Mouse (Mus musculus) hindbrain, embryonic 15.5 days (tissue): Measurements from ENCODE around the gene Arid5b. TPM values are rescaled to one million over a fixed set of nuclear protein-coding genes. Genes with fewer than 3 reads are reported as not detected.

ENCODE experiments used
- ATAC-seq: fragments of 200-750 bp; cut with Nextera tagmentation; 2 replicates; pipeline ENCODE4 v1.8.0; 2017; ENCODE audit warnings: low read depth, moderate number of reproducible peaks, moderate TSS enrichment; ENCODE audit not compliant: low FRiP score
- H3K27ac ChIP-seq: fragments of 300-500 bp; sonication (generic); replicated peaks from 2 replicates; pipeline ENCODE4 v1.5.1; 2015; ENCODE audit warnings: mild to moderate bottlenecking, inconsistent platforms
- H3K27me3 ChIP-seq: fragments of 300-500 bp; sonication (generic); 2 replicates; pipeline ENCODE4 v1.6.1; 2015; ENCODE audit warnings: control low read depth, inconsistent platforms
- H3K36me3 ChIP-seq: fragments of 300-500 bp; sonication (generic); 2 replicates; pipeline ENCODE4 v1.6.1; 2015; ENCODE audit warnings: control low read depth, inconsistent platforms
- H3K4me1 ChIP-seq: fragments of 300-500 bp; sonication (generic); replicated peaks from 2 replicates; pipeline ENCODE4 v1.6.1; 2015; ENCODE audit warnings: control low read depth, inconsistent platforms
- H3K4me2 ChIP-seq: fragments of 300-500 bp; sonication (generic); 2 replicates; pipeline ENCODE4 v1.6.1; 2015; ENCODE audit warnings: moderate library complexity, mild to moderate bottlenecking, inconsistent platforms
- H3K4me3 ChIP-seq: fragments of 300-500 bp; sonication (generic); 2 replicates; pipeline ENCODE4 v1.5.1; 2015; ENCODE audit warnings: mild to moderate bottlenecking, inconsistent platforms
- H3K9ac ChIP-seq: fragments of 300-500 bp; sonication (generic); 2 replicates; pipeline ENCODE4 v1.6.1; 2015; ENCODE audit warnings: inconsistent platforms
- H3K9me3 ChIP-seq: fragments of 300-500 bp; sonication (generic); 2 replicates; pipeline ENCODE4 v1.6.1; 2016; ENCODE audit warnings: control low read depth, inconsistent platforms
- WGBS: fragments of 180-500 bp; shearing (Covaris S2); methylation state at CpG from one replicate; pipeline ENCODE4 v1.1.7; 2015; 5-methylcytosine and 5-hydroxymethylcytosine counted together
- polyA plus RNA-seq: library from polyadenylated mRNA; unstranded; fragments of >200 nt; fragmentation: Nextera tagmentation; extraction: Ambion mirVana; gene quantifications from 2 replicates; pipeline ENCODE4 v1.2.1, GENCODE M21; 2015

Gene Arid5b
- polyA plus RNA-seq, 1 experiment from 2014 or later, result 17.4 TPM

DNA sequence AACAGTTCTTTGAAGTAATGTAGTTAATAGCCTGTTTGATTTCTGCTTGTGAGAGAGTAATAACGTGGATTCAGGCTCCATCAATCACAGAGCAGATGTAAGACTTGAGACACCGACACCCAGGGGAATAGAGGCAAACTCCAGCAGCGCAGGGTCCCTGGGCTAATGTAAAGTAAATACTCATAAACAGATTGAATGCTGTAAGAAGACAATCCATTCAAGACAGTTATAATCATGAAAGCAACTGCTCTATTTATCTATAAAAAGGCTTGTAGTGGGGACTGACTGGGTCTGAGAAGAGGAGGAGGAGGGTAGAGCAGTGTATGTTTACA lies 3.2 kb upstream of the Arid5b start:
- 27% methylated on average over 3 of the region's 3 CpGs for WGBS
- Histone ChIP-seq H3K4me1 (peaks cover 30% of the 10 kb centered on the region), H3K9me3 (no peaks in the 10 kb centered on the region), H3K9ac (no peak overlapping the region), H3K27ac (peak overlapping the region; percentile 14; the same call in 1 of the 2 replicates), H3K27me3 (no peaks in the 10 kb centered on the region), H3K36me3 (no peaks in the 10 kb centered on the region), H3K4me3 (no peak overlapping the region), H3K4me2 (peak overlapping the region; percentile 69; the same call in 1 of the 2 replicates)
- ATAC-seq, result no peak; the same call in 1 of the 2 replicates

DNA sequence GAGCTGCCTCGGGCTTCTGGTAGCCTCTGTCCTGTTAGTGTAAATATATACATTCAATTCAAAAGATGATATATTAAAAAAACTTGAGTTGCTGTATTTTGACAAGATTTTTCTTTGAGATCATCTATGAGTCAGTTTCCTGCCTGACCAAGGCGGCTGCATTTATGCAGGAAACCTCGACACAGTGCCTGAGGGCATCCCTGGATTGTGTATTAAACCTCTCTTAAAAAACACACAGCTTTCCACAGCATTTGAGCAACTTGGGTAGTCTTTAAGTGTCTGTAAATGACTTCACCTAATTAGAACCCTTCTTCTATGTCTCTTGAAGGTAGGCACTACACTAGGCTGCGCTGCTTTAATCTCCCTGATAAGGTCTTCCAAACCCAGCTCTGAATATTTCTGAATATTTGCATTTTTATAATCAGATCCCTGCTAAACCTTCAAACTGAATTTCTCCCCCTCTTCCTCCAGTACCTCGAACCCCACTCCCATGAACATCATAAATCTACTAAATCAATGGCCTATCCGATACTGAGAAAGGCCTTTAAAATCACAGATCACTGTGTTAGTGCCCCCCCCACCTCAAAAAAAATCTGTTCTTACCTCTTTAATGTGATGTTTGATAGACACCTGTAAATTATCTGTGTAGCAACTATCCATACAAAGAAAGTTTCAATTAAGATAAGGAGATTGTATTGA lies 2.7 kb upstream of the Arid5b start:
- Histone ChIP-seq H3K27ac (no peak overlapping the region; the same call in 1 of the 2 replicates), H3K27me3 (no peaks in the 10 kb centered on the region), H3K9ac (no peak overlapping the region), H3K9me3 (no peaks in the 10 kb centered on the region), H3K4me1 (peaks cover 33% of the 10 kb centered on the region), H3K36me3 (no peaks in the 10 kb centered on the region), H3K4me3 (no peak overlapping the region), H3K4me2 (peak overlapping the region; percentile 9; the same call in 1 of the 2 replicates)
- no peak for ATAC-seq
- 43% methylated on average over 6 of the region's 6 CpGs for whole genome bisulfite sequencing

DNA sequence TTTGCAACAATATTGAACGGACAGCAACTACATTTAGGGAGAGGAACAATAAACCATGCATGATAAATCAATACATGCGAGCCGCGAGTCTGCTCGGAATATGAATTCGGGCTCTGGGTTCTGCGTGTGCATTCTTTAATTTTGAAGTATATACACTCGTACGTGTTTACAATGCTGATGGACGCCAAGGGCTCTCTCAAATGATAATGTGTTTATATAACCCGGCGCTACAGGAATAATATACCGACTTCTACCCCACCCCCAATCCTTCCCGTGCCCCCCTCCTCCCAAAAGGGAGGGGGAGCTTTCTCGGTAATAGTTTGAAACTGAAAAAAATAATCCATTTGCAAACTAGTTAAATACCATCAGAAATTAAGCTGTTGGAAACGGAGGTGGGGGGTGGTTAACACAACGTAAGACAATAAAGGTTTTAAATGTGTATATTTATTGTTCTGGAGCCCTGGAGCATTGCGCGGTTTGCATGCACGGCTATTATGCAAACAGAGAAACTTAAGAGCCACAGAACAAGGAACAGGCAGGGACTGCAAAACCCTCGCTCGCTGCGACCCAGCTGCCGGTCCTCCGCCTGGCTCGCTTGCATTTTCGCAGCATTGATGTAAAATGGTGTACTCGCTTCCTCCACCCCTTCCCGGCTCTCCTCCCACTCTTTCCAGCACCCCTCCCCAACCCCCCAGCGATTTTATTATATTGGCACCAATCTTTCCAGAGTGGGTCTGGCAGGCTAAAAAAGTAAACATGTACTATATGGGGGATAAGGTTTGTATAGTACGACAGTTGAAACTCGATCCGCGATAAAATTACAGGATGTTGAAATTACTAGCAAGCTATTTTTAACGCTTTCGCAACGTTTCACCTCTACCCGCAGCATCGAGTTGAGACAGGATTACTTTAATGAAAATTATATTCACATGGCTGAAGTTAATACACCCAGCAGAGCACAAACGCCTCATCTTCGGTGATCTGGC lies 1.3 kb upstream of the Arid5b start:
- ATAC-seq, result no peak

GRCm38 (mm10) chr10:68277671-68278151 lies 829 bp downstream of the Arid5b start:
- under 1% methylated on average over 15 of the region's 15 CpGs for WGBS
- peaks cover 42% of the 10 kb centered on the region for H3K4me1 ChIP-seq
- peak overlapping the region; percentile 59 for H3K4me3 ChIP-seq
- H3K36me3 ChIP-seq, result no peaks in the 10 kb centered on the region
- H3K27ac ChIP-seq, result peak overlapping the region; percentile 93
- no peaks in the 10 kb centered on the region for H3K9me3 ChIP-seq
- H3K4me2 ChIP-seq, result peak overlapping the region; percentile 81
- no peaks in the 10 kb centered on the region for H3K27me3 ChIP-seq
- ATAC-seq, result no peak
- peak overlapping the region; percentile 53 for H3K9ac ChIP-seq

More for the DNA sequence above, 1.3 kb upstream of the Arid5b start:
- Histone ChIP-seq H3K9ac (peak overlapping the region; percentile 53), H3K4me3 (peak overlapping the region; percentile 59), H3K36me3 (no peaks in the 10 kb centered on the region), H3K27me3 (no peaks in the 10 kb centered on the region), H3K4me1 (peaks cover 47% of the 10 kb centered on the region), H3K4me2 (peak overlapping the region; percentile 81), H3K9me3 (no peaks in the 10 kb centered on the region), H3K27ac (peak overlapping the region; percentile 93)
- under 1% methylated on average over 41 of the region's 41 CpGs for WGBS

DNA sequence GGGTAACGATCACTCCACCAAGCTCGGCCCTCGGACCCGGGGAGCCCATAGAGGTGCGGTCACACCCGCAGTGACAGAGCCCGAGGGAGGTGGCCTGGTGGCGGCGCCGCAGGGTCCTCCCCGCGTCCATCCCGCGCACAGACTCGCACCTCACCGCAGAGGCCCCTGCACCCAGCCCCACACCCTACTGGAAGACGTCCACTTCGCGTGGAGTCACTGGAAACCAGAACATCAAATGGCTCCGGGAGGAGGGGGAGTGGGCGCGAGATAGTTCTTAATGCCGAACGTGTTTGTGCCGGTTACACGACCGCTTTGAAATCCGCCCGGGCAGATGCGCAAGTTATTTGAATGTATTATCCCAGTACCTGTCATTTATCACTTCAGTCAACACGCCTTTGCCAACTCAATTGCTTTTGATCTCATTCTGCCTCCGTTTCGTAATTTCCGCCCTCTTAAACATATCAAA lies 1.5 kb downstream of the Arid5b start:
- Histone ChIP-seq H3K36me3 (no peaks in the 10 kb centered on the region), H3K4me3 (peak overlapping the region; percentile 59), H3K4me2 (peak overlapping the region; percentile 81), H3K27ac (peak overlapping the region; percentile 93), H3K27me3 (no peaks in the 10 kb centered on the region), H3K4me1 (peaks cover 35% of the 10 kb centered on the region), H3K9me3 (no peaks in the 10 kb centered on the region), H3K9ac (peak overlapping the region; percentile 53)
- under 1% methylated on average over 34 of the region's 34 CpGs for WGBS
- ATAC-seq, result peak; percentile 70

DNA sequence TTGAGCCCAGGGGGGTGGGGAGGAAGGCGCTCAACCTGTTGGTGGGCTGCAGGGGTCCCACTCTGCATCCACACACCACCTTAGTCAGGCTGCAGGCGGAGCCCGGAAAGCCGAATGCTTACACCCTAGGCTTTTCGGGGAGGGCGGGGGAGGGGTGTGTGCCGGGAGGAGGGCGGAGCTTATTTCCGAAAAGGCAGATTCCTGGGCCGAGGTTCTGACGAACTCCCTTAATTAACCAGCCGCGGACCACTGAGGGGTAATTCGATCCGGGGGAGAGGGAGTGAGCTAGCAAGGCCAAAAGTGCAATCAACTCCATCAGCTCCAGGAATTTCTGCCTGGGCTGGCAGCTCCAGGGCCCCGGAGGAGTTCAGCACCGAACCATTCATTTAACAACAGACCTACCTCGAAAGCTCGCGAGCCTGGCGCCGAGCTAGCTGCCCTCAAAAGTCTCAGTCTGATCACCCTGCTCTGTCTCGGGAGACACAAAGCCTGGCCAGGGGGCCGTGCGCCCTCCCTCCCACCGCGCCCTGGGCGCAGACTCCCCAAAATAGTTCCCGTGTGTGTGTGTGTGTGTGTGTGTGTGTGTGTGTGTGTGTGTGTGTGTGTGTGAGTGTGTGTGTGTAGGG lies 2.1 kb downstream of the Arid5b start:
- H3K27ac ChIP-seq, result peak overlapping the region; percentile 93
- H3K36me3 ChIP-seq, result no peaks in the 10 kb centered on the region
- H3K4me3 ChIP-seq, result peak overlapping the region; percentile 59
- WGBS, result under 1% methylated on average over 29 of the region's 29 CpGs
- peak overlapping the region; percentile 81 for H3K4me2 ChIP-seq
- peaks cover 31% of the 10 kb centered on the region for H3K4me1 ChIP-seq
- no peaks in the 10 kb centered on the region for H3K9me3 ChIP-seq
- H3K27me3 ChIP-seq, result no peaks in the 10 kb centered on the region
- ATAC-seq, result peak; percentile 76
- peak overlapping the region; percentile 53 for H3K9ac ChIP-seq

- Histone ChIP-seq H3K27me3 (no peaks in the 10 kb centered on the region), H3K4me2 (peak overlapping the region; percentile 81), H3K4me3 (peak overlapping the region; percentile 59), H3K4me1 (peaks cover 20% of the 10 kb centered on the region), H3K27ac (peak overlapping the region; percentile 93), H3K36me3 (no peaks in the 10 kb centered on the region), H3K9ac (no peak overlapping the region; the same call in 1 of the 2 replicates), H3K9me3 (no peaks in the 10 kb centered on the region)
- 19% methylated on average over 18 of the region's 18 CpGs for WGBS
- ATAC-seq, result no peak
Measured at GRCm38 (mm10) chr10:68274900-68275760, 3.4 kb downstream of the Arid5b start.

- no peak overlapping the region for H3K4me2 ChIP-seq
- ATAC-seq, result no peak
- H3K9me3 ChIP-seq, result no peaks in the 10 kb centered on the region
- H3K4me1 ChIP-seq, result peaks cover 11% of the 10 kb centered on the region
- WGBS, result 74% methylated on average over 10 of the region's 10 CpGs
- no peak overlapping the region for H3K27ac ChIP-seq
- H3K27me3 ChIP-seq, result no peaks in the 10 kb centered on the region
- H3K9ac ChIP-seq, result no peak overlapping the region
- H3K4me3 ChIP-seq, result no peak overlapping the region
- H3K36me3 ChIP-seq, result 0 out of 2 replicates have a peak, but pooled peaks cover 3% of the 10 kb centered on the region
Measured at GRCm38 (mm10) chr10:68269789-68270188, 8.8 kb downstream of the Arid5b start.

DNA sequence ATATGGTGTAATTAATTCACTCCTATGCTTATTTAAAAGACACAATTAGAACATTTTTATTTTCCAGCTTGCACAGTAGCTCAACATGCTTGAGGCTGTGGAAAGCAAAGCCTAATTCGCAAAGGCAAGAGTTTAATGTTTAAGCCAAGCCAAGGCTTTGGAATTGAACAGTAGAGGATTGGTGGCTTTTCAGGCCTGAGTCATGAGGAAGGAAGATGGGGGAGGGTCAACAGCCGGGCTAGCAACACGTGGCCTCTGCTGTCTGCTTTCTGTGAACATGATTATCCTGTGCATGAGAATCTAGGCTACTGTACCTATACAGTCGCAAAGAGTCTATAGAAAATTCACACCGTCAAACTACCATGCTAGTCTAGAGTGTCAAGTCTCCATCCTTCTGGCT lies 9.9 kb downstream of the Arid5b start:
- H3K9me3 ChIP-seq, result no peaks in the 10 kb centered on the region
- H3K4me2 ChIP-seq, result no peak overlapping the region
- no peak overlapping the region for H3K9ac ChIP-seq
- H3K4me1 ChIP-seq, result peaks cover 9% of the 10 kb centered on the region; the same call in 1 of the 2 replicates
- H3K4me3 ChIP-seq, result no peak overlapping the region
- H3K27ac ChIP-seq, result no peak overlapping the region; the same call in 1 of the 2 replicates
- no peaks in the 10 kb centered on the region for H3K27me3 ChIP-seq
- no peak for ATAC-seq
- 60% methylated on average over 5 of the region's 5 CpGs for WGBS
- 0 out of 2 replicates have a peak, but pooled peaks cover 3% of the 10 kb centered on the region for H3K36me3 ChIP-seq

DNA sequence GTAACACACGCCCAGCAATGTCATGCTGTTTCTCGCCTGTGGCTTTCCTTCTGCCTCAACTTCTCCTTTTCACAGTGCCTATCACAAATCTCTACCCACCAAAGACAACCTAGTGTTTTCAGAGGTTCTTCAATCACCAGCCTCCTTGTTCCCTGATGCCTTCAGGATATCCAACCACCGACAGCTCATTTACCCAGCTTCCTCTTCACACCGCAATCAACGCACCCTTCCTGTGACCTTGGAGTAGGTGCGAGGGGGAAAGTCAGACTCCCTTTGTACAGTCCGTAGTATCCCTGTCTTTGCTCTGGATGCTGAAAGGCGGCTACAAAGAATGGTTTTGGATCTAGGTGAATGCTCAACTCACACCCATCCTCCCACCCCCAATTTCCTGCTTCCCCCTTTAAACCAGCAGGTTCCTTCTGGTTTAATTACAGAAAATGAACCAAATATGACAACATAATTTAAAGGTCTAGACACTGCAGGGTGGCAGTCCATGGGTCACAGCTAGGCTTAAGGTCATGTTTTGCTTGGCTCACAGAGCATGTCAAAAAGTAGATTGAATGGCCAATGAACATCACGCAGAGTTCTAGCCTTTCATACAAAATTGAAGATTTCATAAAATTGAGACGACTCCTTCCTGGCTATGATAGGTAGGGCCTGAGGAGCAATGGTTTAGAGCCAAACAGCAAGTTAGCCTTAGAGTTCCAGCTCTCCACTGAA lies 14.4 kb downstream of the Arid5b start:
- ATAC-seq, result no peak
- Histone ChIP-seq H3K27ac (no peak overlapping the region), H3K27me3 (no peaks in the 10 kb centered on the region), H3K4me2 (no peak overlapping the region), H3K36me3 (0 out of 2 replicates have a peak, but pooled peaks cover 3% of the 10 kb centered on the region), H3K4me3 (no peak overlapping the region), H3K4me1 (peaks cover 9% of the 10 kb centered on the region; the same call in 1 of the 2 replicates), H3K9me3 (no peaks in the 10 kb centered on the region), H3K9ac (no peak overlapping the region)
- 91% methylated on average over 10 of the region's 10 CpGs for WGBS
